Mouse (Mus musculus) ES-E14 (cell line): ENCODE results near the gene Anks3. TPM values are rescaled to one million over a fixed set of nuclear protein-coding genes. Genes with fewer than 3 reads are reported as not detected.
A peak's percentile ranks its signal among the peaks of the same experiment; 100 is the strongest.

Source experiments
- DNase-seq: peaks from one replicate; pipeline ENCODE4 v3.0.0-alpha.2; 2013; ENCODE audit warnings: low read depth, low spot score
- H3K27ac ChIP-seq: 2 replicates; pipeline ENCODE4 v1.5.1; 2012; ENCODE audit warnings: low read depth, mild to moderate bottlenecking, low read length, moderate library complexity, mixed read lengths; ENCODE audit not compliant: poor library complexity, insufficient read depth, severe bottlenecking
- H3K36me3 ChIP-seq: 2 replicates; pipeline ENCODE4 v1.6.1; 2012; ENCODE audit warnings: mild to moderate bottlenecking, low read length, moderate library complexity, mixed read lengths; ENCODE audit not compliant: control insufficient read depth, poor library complexity, insufficient read depth, severe bottlenecking
- H3K4me1 ChIP-seq, 2 experiments: fragments of 150-350 bp in 1 of 2; sonication (generic) in 1 of 2; 2 replicates each; pipeline ENCODE4 v1.6.1; 2012; ENCODE audit warnings: low read length in 2 of 2, mild to moderate bottlenecking in 1 of 2, mixed read lengths in 1 of 2; ENCODE audit not compliant: control insufficient read depth in 2 of 2, insufficient read depth in 2 of 2, poor library complexity in 1 of 2
- H3K4me3 ChIP-seq, 2 experiments: fragments of 150-350 bp in 1 of 2; sonication (generic) in 1 of 2; 2 replicates each; pipeline ENCODE4 v1.5.1; 2012; ENCODE audit warnings: low read length in 2 of 2, low read depth in 1 of 2, mild to moderate bottlenecking in 1 of 2, mixed read lengths in 1 of 2; ENCODE audit not compliant: insufficient read depth in 1 of 2, poor library complexity in 1 of 2, severe bottlenecking in 1 of 2
- H3K9ac ChIP-seq: 2 replicates; pipeline ENCODE4 v1.6.1; 2012; ENCODE audit warnings: low read depth, mild to moderate bottlenecking, low read length, mixed read lengths; ENCODE audit not compliant: poor library complexity, insufficient read depth, severe bottlenecking
- H3K9me3 ChIP-seq: fragments of 150-350 bp; sonication (generic); 2 replicates; pipeline ENCODE4 v1.6.1; 2012; ENCODE audit warnings: low read depth, mild to moderate bottlenecking, low read length; ENCODE audit not compliant: control insufficient read depth, insufficient read depth
- CHD2 ChIP-seq: IDR thresholded peaks from 2 replicates; pipeline ENCODE4 v1.6.1; 2014; ENCODE audit warnings: mild to moderate bottlenecking, low read depth, low read length, inconsistent platforms
- HCFC1 ChIP-seq: IDR thresholded peaks from 2 replicates; pipeline ENCODE4 v1.6.1; 2012; ENCODE audit warnings: low read length, inconsistent platforms, borderline replicate concordance; ENCODE audit not compliant: insufficient read depth
- MAFK ChIP-seq: IDR thresholded peaks from 2 replicates; pipeline ENCODE4 v1.6.1; 2014; ENCODE audit warnings: mild to moderate bottlenecking, low read depth, low read length, inconsistent platforms; ENCODE audit not compliant: insufficient read depth
- ZC3H11A ChIP-seq: IDR thresholded peaks from 2 replicates; pipeline ENCODE4 v1.6.1; 2012; ENCODE audit warnings: low read depth, mild to moderate bottlenecking, inconsistent platforms, low read length, borderline replicate concordance
- ZNF384 ChIP-seq: IDR thresholded peaks from 2 replicates; pipeline ENCODE4 v1.6.1; 2012; ENCODE audit warnings: low read depth, low read length, inconsistent platforms
- in situ Hi-C, 2 experiments: fragments of 600-800 bp; cut with MboI; formaldehyde crosslinking; loops; one replicate each; pipeline ENCODE4 v1.15.1; 2025; ENCODE audit warnings: low sequenced_read_pairs in 2 of 2, inconsistent platforms in 1 of 2; ENCODE audit not compliant: unreplicated experiment in 2 of 2
- total RNA-seq: library from RNA; depleted of rRNA; stranded (reverse); fragments of 300-350 nt; gene quantifications from 2 replicates; pipeline ENCODE4 v1.2.3, GENCODE M21; 2012; rRNA removed

Anks3 gene
- total RNA-seq, 1 experiment = 34.9 TPM

GRCm38 (mm10) chr16:4896249-4897027 is 67.6 kb downstream of the Anks3 start:
- H3K4me3 ChIP-seq = no peak overlapping the region
- TF ChIP-seq CHD2 = no peak
- TF ChIP-seq MAFK = no peak
- no peak for TF ChIP-seq HCFC1
- no peak for TF ChIP-seq ZC3H11A
- TF ChIP-seq ZNF384 = no peak

GRCm38 (mm10) chr16:4894201-4894908 is 69.7 kb downstream of the Anks3 start:
- Histone ChIP-seq H3K36me3 (no peaks in the 10 kb centered on the region), H3K27ac (0 out of 2 replicates have a peak overlapping the region, but pooled peaks have one; percentile 53), H3K4me3 (no peak overlapping the region), H3K9me3 (no peaks in the 10 kb centered on the region), H3K9ac (no peak overlapping the region), H3K4me1 (peaks cover 0 to 17% of the 10 kb centered on the region in 2 experiments; a peak in 2 of 4 replicates)
- TF ChIP-seq MAFK (no peak), ZC3H11A (no peak), CHD2 (no peak), HCFC1 (no peak), ZNF384 (no peak)
- in situ Hi-C loops = no loop called here
- DNase-seq = no peak

More at GRCm38 (mm10) chr16:4896249-4897027, 67.6 kb downstream of the Anks3 start:
- Histone ChIP-seq H3K9ac (no peak overlapping the region), H3K36me3 (no peaks in the 10 kb centered on the region), H3K27ac (no peak overlapping the region), H3K4me1 (peaks cover 0 to 20% of the 10 kb centered on the region in 2 experiments), H3K9me3 (no peaks in the 10 kb centered on the region)
- no peak for DNase-seq
- in situ Hi-C loops = no loop called here

GRCm38 (mm10) chr16:4892171-4892570 is 71.8 kb downstream of the Anks3 start:
- no peak for DNase-seq
- TF ChIP-seq CHD2 (no peak), MAFK (no peak), ZC3H11A (no peak), HCFC1 (no peak), ZNF384 (no peak)
- Histone ChIP-seq H3K27ac (no peak overlapping the region), H3K4me1 (peaks cover 0 to 14% of the 10 kb centered on the region in 2 experiments; a peak in 1 of 4 replicates), H3K9ac (no peak overlapping the region), H3K36me3 (no peaks in the 10 kb centered on the region), H3K9me3 (no peaks in the 10 kb centered on the region), H3K4me3 (no peak overlapping the region)
- in situ Hi-C loops = no loop called here

Other genes with a start within 250 kb of the Anks3 start
- 35.2 and 43.5 TPM in 2 replicates for gene Nmral1, start 244.8 kb downstream of the Anks3 start, total RNA-seq
- 26.2 and 36.1 TPM in 2 replicates for gene Hmox2, start 237.8 kb downstream of the Anks3 start, total RNA-seq
- gene Cdip1, start 173.9 kb downstream of the Anks3 start, total RNA-seq = 27.1 and 35.1 TPM in 2 replicates
- 0.09 and 0.21 TPM in 2 replicates for gene 4930562C15Rik, start 128.8 kb downstream of the Anks3 start, total RNA-seq
- gene Ubald1, start 83.9 kb downstream of the Anks3 start, total RNA-seq = 26.7 and 41.3 TPM in 2 replicates
- 24.0 and 25.7 TPM in 2 replicates for gene Mgrn1, start 78.0 kb downstream of the Anks3 start, total RNA-seq
- 39.6 and 40.0 TPM in 2 replicates for gene Nudt16l1, start 25.4 kb downstream of the Anks3 start, total RNA-seq
- 0.13 and 0.16 TPM in 2 replicates for gene Sept12, start 33.6 kb upstream of the Anks3 start, total RNA-seq
- 1.9 and 2.2 TPM in 2 replicates for gene Smim22, start 43.1 kb upstream of the Anks3 start, total RNA-seq
- 18.7 and 25.7 TPM in 2 replicates for gene Rogdi, start 49.3 kb upstream of the Anks3 start, total RNA-seq
- gene Glyr1, start 85.7 kb upstream of the Anks3 start, total RNA-seq = 67.4 and 75.6 TPM in 2 replicates
- 13.5 and 16.0 TPM in 2 replicates for gene Ubn1, start 85.9 kb upstream of the Anks3 start, total RNA-seq
- 4.1 and 6.0 TPM in 2 replicates for gene Ppl, start 168.2 kb upstream of the Anks3 start, total RNA-seq
- gene Sec14l5, start 182.9 kb upstream of the Anks3 start, total RNA-seq = 1.3 and 3.1 TPM in 2 replicates
- 40.3 and 58.1 TPM in 2 replicates for gene Nagpa, start 239.8 kb upstream of the Anks3 start, total RNA-seq